ENCODE assay signal across 17 mouse cellular contexts in the genomic region with DNA sequence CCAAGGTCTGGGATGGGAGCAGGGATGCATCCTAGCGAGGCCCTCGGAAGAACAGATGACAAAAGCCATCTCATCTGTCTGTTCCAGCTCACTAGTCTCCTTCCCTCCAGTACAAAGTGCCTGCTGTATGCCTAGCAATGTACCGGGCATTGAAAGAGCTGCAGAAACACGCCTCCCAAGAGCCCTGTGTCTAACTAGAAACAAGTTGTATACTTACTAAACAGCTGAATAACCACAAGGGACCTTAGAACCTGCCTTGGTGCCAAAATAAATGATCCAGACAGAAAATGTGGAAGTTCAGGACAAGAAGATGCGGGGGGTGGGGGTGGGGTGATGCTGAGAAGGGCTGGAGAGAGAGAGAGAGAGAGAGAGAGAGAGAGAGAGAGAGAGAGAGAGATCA. TPM values are rescaled to one million over a fixed set of nuclear protein-coding genes. Genes with fewer than 3 reads are reported as not detected.
DNase-seq lines count a peak whose midpoint lies in the region; ATAC-seq lines count a peak whose summit lies in the region.
"Had no signal": no experiment of that assay in that cellular context is flagged by ENCODE, and none has a peak within 500 bp of the region (broad histone marks: within the 10 kb centered on the region; RNA-seq: fewer than 3 reads in every experiment).

No protein-coding gene starts in this region.

- H3K36me3 ChIP-seq in midbrain, embryonic 13.5 days, result peaks cover 21% of the 10 kb centered on the region
- no peaks in the 10 kb centered on the region; the same call in 1 of the 2 replicates for H3K36me3 ChIP-seq in midbrain, embryonic 15.5 days (replicated peaks)
- H3K36me3 ChIP-seq in hindbrain, embryonic 14.5 days (replicated peaks; ENCODE audit: control insufficient read depth, insufficient read depth), result peaks cover 14% of the 10 kb centered on the region; the same call in 1 of the 2 replicates
- H3K36me3 ChIP-seq in kidney, embryonic 15.5 days, result 0 out of 2 replicates have a peak, but pooled peaks cover 8% of the 10 kb centered on the region
- no peaks in the 10 kb centered on the region for H3K36me3 ChIP-seq in neural tube, embryonic 14.5 days (ENCODE audit: control insufficient read depth, insufficient read depth, low read length)

- DNase-seq in hindbrain, embryonic 14.5 days (ENCODE audit: low spot score), result no peak
- no peak for DNase-seq in layer of hippocampus, adult 8-10 months (ENCODE audit: low spot score in 2 of 2)
- DNase-seq in ovary, postnatal 36 days (ENCODE audit: low spot score), result no peak
- DNase-seq: adrenal gland, postnatal 10 days; cerebellum, adult 2 months; right cerebral cortex, postnatal 4 days; thymus, postnatal 25 days had no signal

- 0 out of 2 replicates have a peak overlapping the region, but pooled peaks have one; percentile 41 for H3K9ac ChIP-seq in midbrain, embryonic 13.5 days (replicated peaks)
- H3K9ac ChIP-seq in midbrain, embryonic 15.5 days, result no peak overlapping the region
- H3K9ac ChIP-seq in hindbrain, embryonic 14.5 days, result no peak overlapping the region
- no peak overlapping the region for H3K9ac ChIP-seq in kidney, embryonic 15.5 days
- H3K9ac ChIP-seq in neural tube, embryonic 14.5 days (replicated peaks; ENCODE audit: low read depth, low read length), result 0 out of 2 replicates have a peak overlapping the region, but pooled peaks have one; percentile 1
- H3K9ac ChIP-seq: embryonic facial prominence, embryonic 15.5 days; liver, embryonic 14.5 days had no signal

- H3K27ac ChIP-seq in midbrain, embryonic 13.5 days, result 0 out of 2 replicates have a peak overlapping the region, but pooled peaks have one; percentile 35
- H3K27ac ChIP-seq in midbrain, embryonic 15.5 days, result no peak overlapping the region
- H3K27ac ChIP-seq in hindbrain, embryonic 14.5 days, result peak overlapping the region; percentile 16; the same call in 1 of the 2 replicates
- H3K27ac ChIP-seq in kidney, embryonic 15.5 days, result peak overlapping the region; percentile 71
- H3K27ac ChIP-seq in neural tube, embryonic 14.5 days (ENCODE audit: low read depth, low read length), result no peak overlapping the region
- H3K27ac ChIP-seq: liver, embryonic 14.5 days had no signal

- H3K4me1 ChIP-seq in midbrain, embryonic 13.5 days (replicated peaks), result peaks cover 85% of the 10 kb centered on the region
- peaks cover 55% of the 10 kb centered on the region for H3K4me1 ChIP-seq in midbrain, embryonic 15.5 days
- peaks cover 65% of the 10 kb centered on the region for H3K4me1 ChIP-seq in hindbrain, embryonic 14.5 days (replicated peaks; ENCODE audit: control insufficient read depth, insufficient read depth, low read length)
- peaks cover 60% of the 10 kb centered on the region for H3K4me1 ChIP-seq in kidney, embryonic 15.5 days
- peaks cover 28% of the 10 kb centered on the region for H3K4me1 ChIP-seq in neural tube, embryonic 14.5 days (ENCODE audit: control insufficient read depth, insufficient read depth, low read length)

- H3K27me3 ChIP-seq in midbrain, embryonic 13.5 days, result no peaks in the 10 kb centered on the region
- no peaks in the 10 kb centered on the region for H3K27me3 ChIP-seq in midbrain, embryonic 15.5 days (replicated peaks)
- no peaks in the 10 kb centered on the region for H3K27me3 ChIP-seq in hindbrain, embryonic 14.5 days (ENCODE audit: control insufficient read depth, insufficient read depth, low read length)
- H3K27me3 ChIP-seq in kidney, embryonic 15.5 days, result no peaks in the 10 kb centered on the region
- no peaks in the 10 kb centered on the region for H3K27me3 ChIP-seq in neural tube, embryonic 14.5 days (ENCODE audit: control insufficient read depth, insufficient read depth, low read length)
- H3K27me3 ChIP-seq: embryonic facial prominence, embryonic 15.5 days had no signal

- no peaks in the 10 kb centered on the region for H3K9me3 ChIP-seq in midbrain, embryonic 13.5 days
- no peaks in the 10 kb centered on the region for H3K9me3 ChIP-seq in midbrain, embryonic 15.5 days
- no peaks in the 10 kb centered on the region for H3K9me3 ChIP-seq in hindbrain, embryonic 14.5 days (ENCODE audit: control insufficient read depth, low read length)
- no peaks in the 10 kb centered on the region for H3K9me3 ChIP-seq in kidney, embryonic 15.5 days (replicated peaks)
- H3K9me3 ChIP-seq in neural tube, embryonic 14.5 days (ENCODE audit: control insufficient read depth, low read length), result no peaks in the 10 kb centered on the region
- H3K9me3 ChIP-seq: embryonic facial prominence, embryonic 15.5 days; forebrain, embryonic 10.5 days had no signal

- 44% methylated on average over 5 of the region's 5 CpGs for WGBS in midbrain, embryonic 13.5 days
- 42% methylated on average over 5 of the region's 5 CpGs for WGBS in midbrain, embryonic 15.5 days
- 41% methylated on average over 5 of the region's 5 CpGs for WGBS in hindbrain, embryonic 14.5 days
- WGBS in kidney, embryonic 15.5 days, result 35% methylated on average over 5 of the region's 5 CpGs
- WGBS in neural tube, embryonic 14.5 days, result 42% methylated on average over 5 of the region's 5 CpGs

- H3K4me2 ChIP-seq in midbrain, embryonic 13.5 days (replicated peaks), result no peak overlapping the region
- H3K4me2 ChIP-seq in midbrain, embryonic 15.5 days, result no peak overlapping the region
- no peak overlapping the region for H3K4me2 ChIP-seq in hindbrain, embryonic 14.5 days (replicated peaks)
- H3K4me2 ChIP-seq in kidney, embryonic 15.5 days, result no peak overlapping the region
- H3K4me2 ChIP-seq in neural tube, embryonic 14.5 days (ENCODE audit: low read depth, low read length), result no peak overlapping the region
- H3K4me2 ChIP-seq: embryonic facial prominence, embryonic 15.5 days had no signal

- ATAC-seq in midbrain, embryonic 13.5 days, result no peak
- ATAC-seq in midbrain, embryonic 15.5 days (replicated peaks), result no peak
- ATAC-seq in hindbrain, embryonic 14.5 days (ENCODE audit: low FRiP score), result no peak
- ATAC-seq in kidney, embryonic 15.5 days (replicated peaks; ENCODE audit: low FRiP score), result no peak
- ATAC-seq in neural tube, embryonic 14.5 days (ENCODE audit: low read depth), result no peak
- ATAC-seq: midbrain, embryonic 16.5 days had no signal

- H3K4me3 ChIP-seq in midbrain, embryonic 13.5 days (replicated peaks), result no peak overlapping the region
- no peak overlapping the region for H3K4me3 ChIP-seq in midbrain, embryonic 15.5 days
- H3K4me3 ChIP-seq in hindbrain, embryonic 14.5 days (replicated peaks; ENCODE audit: low read length), result no peak overlapping the region
- no peak overlapping the region for H3K4me3 ChIP-seq in kidney, embryonic 15.5 days (replicated peaks)
- no peak overlapping the region for H3K4me3 ChIP-seq in neural tube, embryonic 14.5 days (ENCODE audit: low read depth, low read length)
- H3K4me3 ChIP-seq: embryonic facial prominence, embryonic 15.5 days; forebrain, embryonic 10.5 days had no signal

RNA-seq across cellular contexts. Expression of gene Cacna1g, which starts 29.2 kb away (rescaled TPM):
- 10.5 and 12.4 TPM in 2 replicates for polyA plus RNA-seq in midbrain, embryonic 13.5 days (2015; fragmentation: Nextera tagmentation; extraction: Ambion mirVana)
- 17.7 and 20.7 TPM in 2 replicates for polyA plus RNA-seq in midbrain, embryonic 15.5 days (2015; fragmentation: Nextera tagmentation; extraction: Ambion mirVana)
- polyA plus RNA-seq in hindbrain, embryonic 14.5 days (2014; fragmentation: Nextera tagmentation; extraction: Ambion mirVana), result 18.6 and 22.8 TPM in 2 replicates
- 8.5 and 9.9 TPM in 2 replicates for polyA plus RNA-seq in kidney, embryonic 15.5 days (2015; fragmentation: Nextera tagmentation; extraction: Ambion mirVana)
- polyA plus RNA-seq in neural tube, embryonic 14.5 days (2014; fragmentation: Nextera tagmentation; extraction: Ambion mirVana), result 14.3 and 22.5 TPM in 2 replicates
- total RNA-seq in layer of hippocampus, adult 8-10 months (2022), result 10 to 100 TPM; 49.3 to 83.1 (median 67.7) TPM

RNA-seq across cellular contexts. Expression of gene Spata20, which starts 41.1 kb away (rescaled TPM):
- 0.10 TPM in 1 of 2 replicates, not detected in the other for polyA plus RNA-seq in midbrain, embryonic 13.5 days (2015; fragmentation: Nextera tagmentation; extraction: Ambion mirVana)
- 0.48 and 0.69 TPM in 2 replicates for polyA plus RNA-seq in midbrain, embryonic 15.5 days (2015; fragmentation: Nextera tagmentation; extraction: Ambion mirVana)
- polyA plus RNA-seq in hindbrain, embryonic 14.5 days (2014; fragmentation: Nextera tagmentation; extraction: Ambion mirVana), result 0.33 and 1.3 TPM in 2 replicates
- polyA plus RNA-seq in kidney, embryonic 15.5 days (2015; fragmentation: Nextera tagmentation; extraction: Ambion mirVana), result 0.05 and 0.19 TPM in 2 replicates
- 0.09 and 0.26 TPM in 2 replicates for polyA plus RNA-seq in neural tube, embryonic 14.5 days (2014; fragmentation: Nextera tagmentation; extraction: Ambion mirVana)
- total RNA-seq in layer of hippocampus, adult 8-10 months (2022), result under 1 TPM in 2 of 4 experiments, not detected in 2; 0.43 to 0.64 TPM
- total RNA-seq: adrenal gland, postnatal 10 days; gastrocnemius, adult 8-10 months; MEL had no signal
- polyA plus RNA-seq: forebrain, embryonic 10.5 days; liver, embryonic 14.5 days had no signal

RNA-seq across cellular contexts. Expression of gene Abcc3, which starts 52.0 kb away (rescaled TPM):
- polyA plus RNA-seq in midbrain, embryonic 13.5 days (2015; fragmentation: Nextera tagmentation; extraction: Ambion mirVana), result 0.46 and 0.90 TPM in 2 replicates
- 0.70 and 1.3 TPM in 2 replicates for polyA plus RNA-seq in midbrain, embryonic 15.5 days (2015; fragmentation: Nextera tagmentation; extraction: Ambion mirVana)
- polyA plus RNA-seq in hindbrain, embryonic 14.5 days (2014; fragmentation: Nextera tagmentation; extraction: Ambion mirVana), result 0.85 and 1.1 TPM in 2 replicates
- 3.4 and 6.0 TPM in 2 replicates for polyA plus RNA-seq in kidney, embryonic 15.5 days (2015; fragmentation: Nextera tagmentation; extraction: Ambion mirVana)
- polyA plus RNA-seq in neural tube, embryonic 14.5 days (2014; fragmentation: Nextera tagmentation; extraction: Ambion mirVana), result 0.81 and 1.4 TPM in 2 replicates
- 1 to 10 TPM; 1.3 to 8.4 (median 3.9) TPM for total RNA-seq in layer of hippocampus, adult 8-10 months (2022)

RNA-seq across cellular contexts. Expression of gene Epn3, which starts 54.9 kb away (rescaled TPM):
- polyA plus RNA-seq in midbrain, embryonic 13.5 days (2015; fragmentation: Nextera tagmentation; extraction: Ambion mirVana), result 0.19 and 0.46 TPM in 2 replicates
- 0.72 and 1.2 TPM in 2 replicates for polyA plus RNA-seq in midbrain, embryonic 15.5 days (2015; fragmentation: Nextera tagmentation; extraction: Ambion mirVana)
- 1.6 and 2.0 TPM in 2 replicates for polyA plus RNA-seq in hindbrain, embryonic 14.5 days (2014; fragmentation: Nextera tagmentation; extraction: Ambion mirVana)
- 16.5 and 18.4 TPM in 2 replicates for polyA plus RNA-seq in kidney, embryonic 15.5 days (2015; fragmentation: Nextera tagmentation; extraction: Ambion mirVana)
- polyA plus RNA-seq in neural tube, embryonic 14.5 days (2014; fragmentation: Nextera tagmentation; extraction: Ambion mirVana), result 0.68 and 0.82 TPM in 2 replicates
- total RNA-seq in layer of hippocampus, adult 8-10 months (2022), result 1 to 10 TPM; 1.9 to 2.7 (median 2.4) TPM
- total RNA-seq: MEL had no signal

Comparison
In these comparisons a context has a peak if more than half of its experiments do, and no peak if none do; other contexts are left out.
1. H3K27ac ChIP-seq: peak in midbrain, embryonic 13.5 days (single experiment), hindbrain, embryonic 14.5 days (single experiment) and kidney, embryonic 15.5 days (single experiment); none in midbrain, embryonic 15.5 days (single experiment) and neural tube, embryonic 14.5 days (single experiment).
2. H3K9ac ChIP-seq: peak in midbrain, embryonic 13.5 days (single experiment) and neural tube, embryonic 14.5 days (single experiment); none in midbrain, embryonic 15.5 days (single experiment), hindbrain, embryonic 14.5 days (single experiment) and kidney, embryonic 15.5 days (single experiment).